Mouse (Mus musculus): ENCODE results near the gene Zfp27.
A peak's percentile ranks its signal among the peaks of the same experiment; 100 is the strongest.

Gene Zfp27

DNA sequence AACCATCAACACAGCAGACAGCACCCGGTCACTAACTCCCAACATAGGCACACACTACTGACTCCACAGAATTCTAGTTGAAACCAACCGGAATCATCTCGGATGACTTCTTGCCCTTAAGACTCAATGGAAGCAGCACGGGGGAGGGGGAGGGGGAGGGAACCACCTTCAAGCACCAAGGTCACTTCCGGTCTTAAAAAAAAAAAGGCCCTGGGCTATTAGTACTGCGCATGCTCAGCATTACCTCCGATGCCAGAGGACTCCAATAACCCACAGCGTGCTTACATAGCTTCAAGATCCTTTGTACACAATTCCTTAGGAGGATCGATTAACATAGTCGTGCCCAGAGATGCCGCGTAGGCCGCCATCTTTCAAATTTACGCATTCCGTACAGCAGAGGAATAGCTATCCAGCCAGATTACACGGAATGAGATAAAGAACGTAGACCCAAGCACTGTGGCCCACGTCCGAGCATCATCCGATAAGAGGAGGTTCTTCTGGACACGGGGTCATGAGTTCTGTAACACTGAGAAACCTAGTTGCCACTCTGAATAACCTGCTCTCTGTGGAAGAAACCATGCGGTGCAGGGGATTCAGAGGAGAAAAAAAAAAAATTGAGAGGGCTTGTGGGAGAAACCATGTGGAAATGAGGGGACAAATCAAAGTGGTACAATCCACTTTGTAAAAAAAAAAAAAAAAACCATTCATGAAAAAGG lies at the start of gene Zfp27:
Zfp27 (minus strand) TSS at position 607 of the 716 bp plus-strand sequence.
- DNase-seq (ENCODE audit: low read depth, low spot score) = peak; percentile 40

DNA sequence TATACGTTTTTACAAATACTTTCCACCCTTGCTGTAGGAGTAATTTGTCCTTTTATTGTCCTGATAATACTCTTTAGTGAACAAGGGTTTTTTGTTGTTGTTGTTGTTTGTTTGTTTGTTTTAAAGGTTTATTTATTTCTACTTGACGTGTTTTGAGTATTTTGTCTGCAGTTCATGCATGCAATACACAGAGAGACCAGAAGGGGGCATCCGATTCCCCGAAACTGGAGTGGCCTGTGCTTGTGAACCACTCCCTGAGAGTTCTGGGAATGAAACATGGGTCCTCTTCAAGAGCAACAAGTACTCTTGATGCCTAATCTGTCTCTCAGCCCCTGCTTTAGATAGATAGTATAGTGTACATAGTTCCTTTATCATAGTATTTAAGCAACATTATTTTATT lies 48.4 kb upstream of the Zfp27 start:
- peak; percentile 66 for DNase-seq (ENCODE audit: low read depth, low spot score)

DNA sequence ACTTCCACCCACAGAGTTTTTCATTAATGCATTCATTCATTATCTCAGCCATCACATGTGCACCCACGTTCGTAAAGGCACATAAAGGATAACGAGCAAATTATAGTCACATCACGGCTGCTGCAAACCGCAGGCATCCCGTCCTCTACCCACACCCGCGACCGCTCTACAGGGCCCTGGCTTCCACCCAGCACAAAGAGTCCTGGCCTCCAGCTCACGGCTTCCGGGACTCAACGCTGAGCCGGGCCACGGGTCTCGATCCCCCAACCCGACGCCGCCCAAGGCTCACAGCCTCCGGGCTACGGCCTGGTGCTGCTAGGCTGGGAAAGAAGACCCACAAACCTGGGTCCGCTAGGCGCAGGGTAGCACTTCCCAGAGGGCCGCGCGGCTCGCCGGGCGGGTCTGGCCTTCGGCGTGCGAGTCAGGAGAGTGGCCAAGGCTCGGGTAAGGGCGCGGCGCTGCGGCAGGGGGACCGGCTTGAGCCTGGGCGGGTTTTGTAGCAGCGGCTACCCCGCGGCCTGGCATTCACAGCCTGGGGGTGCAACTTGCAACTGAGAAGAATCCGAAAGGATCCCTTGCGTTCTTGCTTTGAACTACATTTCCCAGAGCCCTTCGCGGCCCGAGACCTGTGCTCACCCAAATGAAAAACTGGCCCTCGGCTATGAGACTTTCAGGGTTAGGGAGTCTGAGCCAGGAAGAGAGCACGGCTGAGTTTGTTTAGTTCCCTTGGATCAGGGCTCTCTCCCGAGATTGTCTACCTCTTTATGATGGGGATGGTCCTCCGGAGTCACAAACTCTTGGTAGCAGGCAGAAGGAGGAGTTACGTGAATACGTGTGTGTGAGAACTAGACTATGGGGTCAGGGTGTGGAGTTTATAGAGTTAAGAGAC lies 47.4 kb upstream of the Zfp27 start, which contains the start of gene Zfp74:
Zfp74 (minus strand) TSS at position 577 of the 889 bp plus-strand sequence.
- DNase-seq (ENCODE audit: low read depth, low spot score) = peak; percentile 55

DNA sequence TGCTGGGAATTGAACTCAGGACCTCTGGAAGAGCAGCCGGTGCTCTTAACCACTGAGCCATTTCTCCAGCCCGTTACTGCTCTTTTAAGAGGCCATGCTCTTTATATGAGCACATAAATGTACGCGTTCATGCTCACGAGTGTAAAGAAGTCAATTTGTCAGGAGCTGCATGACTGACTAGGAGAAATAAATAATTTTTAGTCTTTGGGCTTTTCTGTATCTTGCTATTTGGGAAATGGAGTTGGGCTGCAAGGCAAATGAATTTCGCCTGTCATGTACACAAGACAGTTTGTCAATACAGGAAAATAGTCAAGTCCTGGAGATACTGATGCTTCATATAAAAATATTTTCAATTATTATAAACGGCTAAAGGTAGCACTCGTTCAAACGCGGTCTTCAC lies 46.7 kb upstream of the Zfp27 start:
- DNase-seq (ENCODE audit: low read depth, low spot score) = no peak

DNA sequence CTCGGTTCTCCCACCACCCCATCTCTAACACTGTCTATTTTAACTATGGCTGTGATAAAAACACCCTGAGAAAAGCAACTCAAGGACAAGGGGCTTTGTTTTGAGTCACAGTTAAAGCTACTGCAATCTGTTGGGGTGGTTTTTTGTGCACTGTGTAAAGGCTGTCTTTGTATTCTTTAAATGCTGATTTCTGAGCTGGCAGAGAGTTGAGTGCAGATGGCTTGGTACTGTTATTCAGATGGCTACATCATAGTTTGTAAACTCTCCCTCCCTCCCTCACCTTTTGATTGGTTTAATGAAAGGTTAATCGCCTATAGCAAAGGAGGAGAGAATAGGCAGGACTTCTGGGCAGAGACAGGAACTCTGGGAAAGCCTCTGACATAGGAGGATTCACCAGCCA lies 37.8 kb upstream of the Zfp27 start:
- no peak for DNase-seq (ENCODE audit: low read depth, low spot score)

DNA sequence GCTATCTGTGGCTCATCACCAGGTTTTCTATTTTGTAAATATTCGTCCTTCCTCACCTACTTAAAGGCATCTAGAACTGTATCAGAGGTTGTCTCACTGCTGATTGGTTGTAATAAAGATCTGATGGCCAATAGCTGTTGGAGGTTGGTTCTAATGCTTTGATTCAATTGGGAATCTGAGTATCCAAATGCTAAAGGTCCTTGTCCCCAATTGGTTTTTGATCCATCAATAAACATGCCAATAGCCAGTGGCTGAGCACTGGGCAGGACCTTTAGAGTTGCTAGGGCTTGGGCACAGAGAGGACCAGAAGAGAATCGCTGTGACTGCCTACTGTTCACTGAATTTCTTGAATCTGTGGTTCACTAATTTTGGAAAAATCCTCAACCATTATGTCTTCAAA lies 37.3 kb upstream of the Zfp27 start:
- no peak for DNase-seq (ENCODE audit: low read depth, low spot score)

DNA sequence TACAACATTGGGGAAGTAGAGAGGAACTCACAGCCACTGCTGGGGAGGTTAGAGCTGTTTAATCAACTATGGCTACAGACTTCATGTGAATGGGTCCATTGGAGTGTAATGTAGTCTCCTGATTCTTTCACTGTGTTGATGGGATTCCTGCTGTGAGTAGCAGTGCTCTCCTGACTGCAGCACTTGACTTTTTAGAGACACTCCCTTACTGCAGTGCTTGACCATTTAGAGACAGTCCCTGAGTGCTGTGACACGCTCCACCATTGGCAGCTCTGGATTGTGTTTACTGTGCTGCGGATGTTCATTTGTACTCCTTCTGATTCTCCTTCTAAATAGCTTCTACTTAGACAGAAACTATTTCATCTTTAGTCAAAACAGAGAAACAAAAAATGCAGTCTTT lies 36.4 kb upstream of the Zfp27 start:
- no peak for DNase-seq (ENCODE audit: low read depth, low spot score)

DNA sequence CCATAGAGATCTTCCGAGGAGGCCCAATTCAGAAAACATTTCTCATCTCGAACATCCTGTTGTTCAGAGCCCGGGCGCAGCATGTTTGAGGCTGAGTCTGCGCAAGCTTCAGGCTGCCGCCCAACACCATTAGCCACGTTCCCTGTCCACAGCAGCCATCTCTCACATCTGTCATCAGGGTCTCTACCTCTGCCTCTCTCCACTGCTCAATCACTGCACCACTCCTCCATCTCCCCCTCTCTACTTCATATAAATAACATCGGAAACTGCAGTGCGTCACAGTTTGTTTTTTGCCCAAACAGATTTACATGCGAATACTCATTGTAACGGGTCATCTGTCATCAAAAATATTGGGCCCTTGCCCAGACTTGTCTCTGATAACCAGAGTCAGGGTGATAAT lies 34.7 kb upstream of the Zfp27 start:
- DNase-seq (ENCODE audit: low read depth, low spot score) = no peak

DNA sequence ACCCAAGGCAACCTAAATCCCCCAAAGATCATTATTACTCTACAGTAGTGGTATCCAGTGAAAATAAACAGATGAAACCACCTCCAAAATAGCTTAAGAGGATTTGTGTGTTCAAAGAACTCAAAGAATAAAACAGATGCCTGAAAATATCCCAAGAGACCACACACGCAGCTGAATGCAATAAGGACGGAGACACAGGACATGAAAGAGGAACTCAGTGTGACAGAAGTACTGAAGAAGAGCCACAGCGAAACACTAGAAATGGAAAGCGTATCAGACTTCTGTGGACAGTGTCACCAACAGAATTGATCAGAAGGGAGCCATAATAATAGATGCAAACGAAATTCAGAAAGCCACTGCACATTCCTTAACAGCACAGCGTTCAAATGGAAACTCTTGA lies 32.5 kb upstream of the Zfp27 start:
- no peak for DNase-seq (ENCODE audit: low read depth, low spot score)

DNA sequence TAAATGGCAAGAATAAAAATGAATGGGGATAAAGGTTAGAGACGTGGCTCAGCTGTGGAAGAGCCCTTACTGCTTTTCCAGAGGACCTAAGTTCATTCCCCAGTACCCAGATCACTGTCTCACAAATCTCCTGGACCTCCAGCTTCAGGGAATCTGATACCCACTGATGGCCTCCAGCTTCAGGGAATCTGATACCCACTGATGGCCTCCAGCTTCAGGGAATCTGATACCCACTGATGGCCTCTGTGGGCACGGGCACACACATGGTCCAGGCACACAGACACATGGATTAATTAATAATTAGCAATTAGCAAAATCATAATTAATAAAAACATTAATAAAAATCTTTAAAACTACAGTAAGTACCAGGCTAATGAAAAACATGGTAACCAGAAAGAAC lies 16.4 kb upstream of the Zfp27 start:
- DNase-seq (ENCODE audit: low read depth, low spot score) = no peak

DNA sequence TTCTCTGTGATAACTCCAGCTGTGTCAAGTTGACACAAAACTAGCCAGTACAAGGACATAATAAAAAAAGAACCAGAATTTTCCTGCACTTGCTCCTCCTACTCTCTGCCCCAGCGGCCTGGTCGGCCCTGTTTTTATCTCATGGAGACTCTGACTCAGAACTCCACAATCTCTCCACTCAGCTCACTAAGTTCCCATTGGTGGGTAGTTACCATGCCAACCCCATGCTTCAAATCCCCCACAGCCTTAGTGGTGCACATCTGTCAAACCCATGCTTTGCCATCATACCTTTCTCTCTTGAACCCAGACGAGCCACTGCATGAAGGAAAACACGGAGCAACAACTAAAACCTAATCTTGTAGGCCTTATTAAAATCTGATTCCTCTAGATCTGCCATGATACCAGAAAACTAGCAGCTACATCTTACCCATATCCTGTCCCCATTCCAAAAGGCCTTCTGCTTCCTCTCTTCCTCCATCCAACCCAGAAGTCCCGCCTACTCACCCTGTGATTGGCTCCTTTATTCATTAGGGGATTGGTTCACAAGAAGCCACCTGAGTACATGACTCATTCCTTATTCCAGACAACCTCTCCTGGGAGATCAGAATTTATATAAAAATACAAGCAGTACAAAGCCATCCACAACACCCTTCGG lies 15.2 kb upstream of the Zfp27 start:
- DNase-seq (ENCODE audit: low read depth, low spot score) = no peak

DNA sequence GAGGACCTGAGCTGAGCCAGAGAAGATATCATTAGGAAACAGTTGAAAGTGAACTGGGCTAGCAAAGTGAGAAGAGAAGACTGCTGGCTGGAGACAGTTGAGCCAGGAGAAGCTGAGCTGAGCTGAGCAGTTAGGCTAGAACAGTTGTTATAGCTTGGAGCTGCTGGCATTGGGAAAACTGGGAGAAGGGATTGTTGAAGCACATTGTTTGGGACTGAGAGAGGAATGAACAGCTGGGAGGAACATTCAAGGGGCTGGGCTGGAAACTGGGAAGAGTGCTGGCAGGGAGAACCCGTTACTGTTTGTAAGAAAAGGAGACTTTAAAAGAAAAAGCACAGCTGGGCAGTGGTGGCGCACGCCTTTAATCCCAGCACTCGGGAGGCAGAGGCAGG lies 11.7 kb upstream of the Zfp27 start:
- no peak for DNase-seq (ENCODE audit: low read depth, low spot score)

DNA sequence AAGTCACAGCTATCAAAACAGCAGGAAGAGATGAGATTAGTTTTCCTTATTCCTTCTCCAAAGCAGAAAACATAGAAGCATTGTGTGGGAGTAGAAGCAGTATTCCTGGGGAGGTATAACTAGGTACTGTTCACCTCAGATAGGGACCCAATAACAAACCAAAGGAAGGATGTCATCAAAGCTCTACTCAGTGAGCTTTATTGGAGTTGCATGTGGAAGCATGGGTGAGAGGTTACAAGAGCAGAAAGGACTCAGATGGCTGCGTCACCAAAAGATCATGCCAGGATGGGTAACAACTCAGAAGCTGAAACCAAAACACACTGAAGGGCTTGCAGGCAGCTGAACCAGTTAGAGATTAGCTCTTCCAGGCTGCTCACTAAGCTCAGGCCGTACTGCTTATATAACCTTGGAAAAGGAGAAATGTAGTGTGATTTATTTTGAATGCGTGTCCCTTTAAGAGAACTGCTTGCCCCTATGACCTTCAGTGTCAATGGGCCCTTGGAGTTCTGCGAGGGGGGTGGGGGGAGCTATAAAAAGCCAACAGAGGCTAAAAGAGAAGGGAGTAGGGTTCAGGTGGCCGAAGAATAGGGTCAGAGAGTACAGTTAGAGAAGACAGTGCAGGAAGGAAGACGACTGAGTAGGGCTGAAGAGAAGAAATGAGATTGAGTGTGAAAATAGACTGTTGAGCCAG lies 11.1 kb upstream of the Zfp27 start:
- DNase-seq (ENCODE audit: low read depth, low spot score) = no peak

DNA sequence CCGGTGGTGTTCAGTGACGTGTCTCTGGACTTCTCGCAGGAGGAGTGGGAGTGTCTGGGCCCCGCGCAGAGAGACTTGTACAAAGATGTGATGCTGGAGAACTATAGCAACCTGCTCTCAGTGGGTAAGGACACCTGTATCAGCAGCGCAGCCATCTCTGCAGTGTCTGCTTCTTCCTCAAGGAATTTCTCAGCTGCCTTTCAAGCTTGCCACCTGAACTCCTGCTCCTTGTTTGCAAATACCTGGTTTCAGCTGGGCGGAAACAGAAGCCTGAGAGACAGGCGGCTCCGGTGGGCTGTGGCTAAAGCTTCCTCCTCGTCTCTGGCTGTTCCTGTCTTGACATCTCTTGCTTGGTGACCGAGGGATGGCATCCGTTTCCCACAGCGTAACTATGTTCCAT lies 5.8 kb upstream of the Zfp27 start:
- no peak for DNase-seq (ENCODE audit: low read depth, low spot score)

DNA sequence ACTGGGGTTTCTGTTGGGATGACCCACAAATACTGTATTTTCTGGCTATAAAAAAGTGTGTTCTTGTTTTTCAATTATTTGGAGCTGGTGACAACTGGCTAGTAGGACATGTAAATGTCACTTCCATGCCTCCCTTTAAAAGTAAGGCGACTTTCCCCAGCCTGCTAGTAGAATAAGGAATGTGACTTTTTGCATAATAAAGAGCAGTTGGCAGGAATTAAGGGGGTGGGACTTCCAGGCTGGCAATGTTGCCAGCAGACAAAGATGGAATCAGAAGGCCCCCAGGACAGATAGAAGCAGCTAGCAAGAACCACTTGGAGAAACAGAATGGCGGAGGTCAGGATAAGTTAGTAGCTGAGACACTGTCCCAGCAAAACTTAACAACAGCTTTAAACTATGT lies 3.9 kb upstream of the Zfp27 start:
- no peak for DNase-seq (ENCODE audit: low read depth, low spot score)

DNA sequence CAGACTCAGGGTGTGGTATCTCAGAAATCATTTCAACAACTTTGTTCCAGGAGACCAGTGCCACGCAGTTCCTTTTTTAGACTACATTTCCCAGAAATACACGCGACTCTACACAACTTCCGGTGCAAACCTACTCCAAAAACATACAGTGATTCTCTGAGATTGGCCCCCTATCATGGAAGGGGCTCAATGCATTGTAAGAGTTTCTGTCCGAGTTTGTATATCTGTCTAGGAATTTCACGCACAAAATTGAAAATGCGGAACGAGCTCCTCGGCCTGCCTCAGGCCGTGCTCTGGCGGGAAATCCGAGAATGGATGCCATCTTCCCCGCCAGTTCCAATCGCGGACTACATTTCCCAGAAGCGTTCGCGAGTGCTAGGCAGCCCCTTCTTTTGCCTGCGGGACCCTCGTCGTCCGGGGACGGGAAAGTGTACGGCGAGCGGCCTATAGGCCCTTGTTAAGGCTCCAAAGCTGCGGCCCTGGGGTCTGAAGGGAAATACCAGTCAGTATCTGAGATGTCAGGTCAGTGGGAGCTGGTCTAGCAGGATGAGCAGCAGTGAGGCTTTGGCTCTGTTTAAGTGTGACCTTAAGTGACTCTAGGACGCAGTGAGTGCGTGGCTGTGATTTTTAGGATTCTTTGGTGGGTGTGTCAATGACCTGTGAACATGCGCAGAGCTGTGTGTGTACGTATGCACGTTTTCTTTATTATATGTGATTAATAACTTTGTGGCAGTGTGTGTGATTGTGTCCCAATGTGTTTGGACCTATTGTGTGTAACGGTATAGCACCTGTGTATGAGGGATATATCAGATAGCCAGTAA lies 2.0 kb upstream of the Zfp27 start, which contains the start of gene Zfp383:
Zfp383 (plus strand) TSS at position 94 of the 821 bp plus-strand sequence.
- DNase-seq (ENCODE audit: low read depth, low spot score) = peak; percentile 21

DNA sequence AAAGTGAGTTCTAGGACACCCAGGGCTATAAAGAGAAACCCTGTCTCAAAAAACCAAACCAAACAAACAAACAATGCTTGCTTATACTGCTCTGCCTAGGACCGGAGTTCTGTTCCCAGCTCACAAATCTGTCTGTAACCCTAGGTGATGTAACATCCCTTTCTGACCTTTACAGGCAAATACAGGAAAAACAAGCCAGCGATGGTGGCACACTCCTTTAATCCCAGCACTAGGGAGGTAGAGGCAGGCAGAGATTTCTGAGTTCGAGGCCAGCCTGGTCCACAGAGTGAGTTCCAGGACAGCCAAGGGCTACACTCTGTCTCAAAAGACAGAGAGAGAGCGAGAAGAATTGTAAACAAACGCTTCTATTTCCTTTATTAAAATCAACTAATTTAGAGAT lies 834 bp upstream of the Zfp27 start:
- DNase-seq (ENCODE audit: low read depth, low spot score) = no peak

DNA sequence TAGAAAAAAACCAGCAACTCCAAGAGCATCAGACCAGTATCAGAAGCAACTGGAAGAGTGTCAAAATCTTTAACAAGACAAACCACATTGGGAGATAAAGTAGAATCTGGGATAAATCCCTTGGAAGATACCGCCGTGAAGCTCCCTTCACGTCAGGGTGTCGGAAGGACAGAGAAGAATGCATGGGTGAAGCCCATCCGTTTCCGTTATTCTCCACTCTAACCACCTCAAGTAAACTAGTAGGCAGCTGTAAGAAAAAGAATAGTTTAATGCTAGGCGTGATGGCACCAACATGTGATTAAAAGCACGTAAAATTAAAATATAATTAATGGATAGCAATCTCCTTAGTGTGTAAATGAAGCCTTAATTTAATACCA lies 298 bp upstream of the Zfp27 start:
- peak; percentile 1 for DNase-seq (ENCODE audit: low read depth, low spot score)

DNA sequence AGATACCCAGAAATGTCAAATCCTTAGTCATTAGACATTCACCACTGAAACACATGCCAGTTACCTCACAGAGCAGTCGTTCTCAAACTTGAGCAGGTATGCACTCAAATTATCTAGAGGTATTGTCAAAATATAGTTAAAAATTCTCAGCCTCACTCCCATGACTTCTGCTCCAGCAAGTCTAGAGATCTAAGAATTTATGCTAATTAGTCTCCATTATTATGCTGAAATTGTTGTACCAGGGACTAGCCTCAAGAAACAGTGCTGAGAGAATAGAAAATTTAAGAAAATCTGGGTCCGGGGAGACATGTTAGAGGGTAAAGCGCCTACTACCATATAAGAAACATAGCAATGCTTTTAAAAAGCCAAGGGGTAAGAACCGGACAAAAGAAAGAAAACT lies 2.3 kb downstream of the Zfp27 start:
- DNase-seq (ENCODE audit: low read depth, low spot score) = no peak

DNA sequence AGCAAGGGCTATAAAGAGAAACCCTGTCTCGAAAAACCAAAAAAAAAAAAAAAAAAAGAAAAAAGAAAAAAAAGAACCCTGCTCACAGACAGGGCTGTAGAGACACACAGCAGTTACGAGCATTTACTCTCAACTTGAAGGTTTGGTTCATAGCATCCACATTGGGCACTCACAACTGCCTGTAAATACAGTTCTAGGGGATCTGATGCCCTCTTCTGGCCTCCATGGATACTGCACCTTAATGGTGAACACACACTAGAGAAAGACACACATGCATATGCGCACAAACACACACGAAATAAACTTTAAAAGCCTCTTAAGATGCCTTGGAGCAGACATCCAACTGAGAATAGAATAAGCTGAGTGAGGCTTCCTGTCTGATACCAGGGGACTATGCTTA lies 8.0 kb downstream of the Zfp27 start:
- DNase-seq (ENCODE audit: low read depth, low spot score) = no peak

DNA sequence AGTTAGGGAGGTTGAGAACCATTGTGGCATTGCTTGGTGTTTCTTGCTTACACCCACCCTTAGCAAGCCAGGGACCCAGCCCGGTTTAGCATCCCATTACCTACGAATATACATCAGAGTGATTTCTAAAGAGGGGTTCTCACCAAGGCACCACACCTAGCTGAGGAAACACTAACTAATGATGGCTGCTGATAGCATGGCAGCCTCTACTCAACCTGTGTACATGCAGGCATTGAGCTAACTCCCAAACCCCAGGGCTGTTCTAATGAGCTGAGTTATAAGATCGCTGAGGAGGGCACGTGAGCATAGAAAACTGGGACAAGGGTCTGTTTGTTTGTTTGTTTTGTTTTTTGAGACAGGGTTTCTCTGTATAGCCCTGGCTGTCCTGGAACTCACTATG lies 13.6 kb downstream of the Zfp27 start:
- no peak for DNase-seq (ENCODE audit: low read depth, low spot score)

Data from c-Kit-negative CD71-positive TER-119-positive erythroid progenitor cells, embryonic 14.5 days (primary cell).